Mouse (Mus musculus) ZHBTc4 (cell line): ENCODE results near the gene Hyou1.
"Not testable (repeated sequence)": the region's sequence is repeated elsewhere in the genome, so short reads cannot be mapped to it uniquely, and the experiment has no call there.

Experiments
- DNase-seq: peaks from one replicate; pipeline ENCODE4 v3.0.0-alpha.2; 2011; ENCODE audit warnings: low read depth, low spot score

Gene Hyou1

DNA sequence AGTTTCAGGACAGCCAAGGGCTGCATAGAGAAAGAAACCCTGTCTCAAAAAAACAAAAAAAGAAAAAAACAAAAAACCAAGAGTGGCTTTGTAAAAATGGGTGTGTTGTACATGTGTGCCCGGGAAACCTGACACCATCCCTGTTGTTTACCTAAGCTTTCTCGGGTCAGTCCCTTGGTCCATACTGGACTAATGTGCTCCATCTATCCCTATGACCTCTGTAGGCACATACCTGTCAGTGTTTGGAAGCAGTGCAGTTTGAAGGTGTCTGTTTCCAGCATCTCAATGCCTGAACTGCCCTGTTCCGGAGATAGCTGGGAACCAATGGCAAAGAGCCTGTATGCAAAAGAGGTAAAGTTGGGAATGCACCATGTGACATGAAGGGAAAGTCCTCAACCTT, 25.7 kb downstream of the Hyou1 start:
- DNase-seq, result no peak

- DNase-seq, result peak; percentile 96
These were observed 27.8 kb downstream of the Hyou1 start, which contains the start of the genes Rps25 and Trappc4 for GRCm38 (mm10) chr9:44406906-44407751. Gene Rps25 (plus strand): TSS chr9:44407139. Gene Trappc4 (minus strand): TSS chr9:44407600.

DNA sequence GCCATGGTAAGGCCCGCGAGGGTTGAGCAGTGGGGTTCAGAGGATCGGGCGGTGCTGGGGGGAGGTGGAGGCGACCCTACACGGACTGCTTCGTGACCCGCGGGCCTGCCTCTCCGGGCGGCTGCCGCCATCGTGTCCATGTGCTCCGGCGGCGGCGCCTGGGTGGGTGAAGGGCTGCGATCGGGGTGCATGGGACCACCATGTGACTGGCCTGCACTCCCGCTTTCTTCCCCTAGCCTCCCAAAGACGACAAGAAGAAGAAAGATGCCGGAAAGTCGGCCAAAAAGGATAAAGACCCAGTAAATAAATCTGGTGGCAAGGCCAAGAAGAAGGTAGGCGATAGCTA, 28.4 kb downstream of the Hyou1 start:
- DNase-seq, result no peak

DNA sequence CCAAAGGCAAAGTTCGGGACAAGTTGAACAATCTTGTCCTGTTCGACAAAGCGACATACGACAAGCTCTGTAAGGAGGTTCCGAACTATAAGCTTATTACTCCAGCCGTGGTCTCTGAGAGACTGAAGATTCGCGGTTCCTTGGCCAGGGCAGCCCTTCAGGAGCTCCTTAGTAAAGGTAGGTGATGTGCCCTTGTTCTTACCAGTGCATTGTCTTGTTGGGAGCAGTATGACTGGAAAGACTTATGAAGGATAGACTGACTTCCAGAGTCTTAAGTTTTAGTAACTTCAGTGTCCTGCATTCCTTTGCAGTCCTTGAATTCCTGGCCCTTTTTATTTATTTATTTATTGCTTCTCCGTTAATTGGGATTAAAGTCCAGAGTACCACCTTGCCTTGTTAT, 29.4 kb downstream of the Hyou1 start:
- DNase-seq, result not testable (repeated sequence)

DNA sequence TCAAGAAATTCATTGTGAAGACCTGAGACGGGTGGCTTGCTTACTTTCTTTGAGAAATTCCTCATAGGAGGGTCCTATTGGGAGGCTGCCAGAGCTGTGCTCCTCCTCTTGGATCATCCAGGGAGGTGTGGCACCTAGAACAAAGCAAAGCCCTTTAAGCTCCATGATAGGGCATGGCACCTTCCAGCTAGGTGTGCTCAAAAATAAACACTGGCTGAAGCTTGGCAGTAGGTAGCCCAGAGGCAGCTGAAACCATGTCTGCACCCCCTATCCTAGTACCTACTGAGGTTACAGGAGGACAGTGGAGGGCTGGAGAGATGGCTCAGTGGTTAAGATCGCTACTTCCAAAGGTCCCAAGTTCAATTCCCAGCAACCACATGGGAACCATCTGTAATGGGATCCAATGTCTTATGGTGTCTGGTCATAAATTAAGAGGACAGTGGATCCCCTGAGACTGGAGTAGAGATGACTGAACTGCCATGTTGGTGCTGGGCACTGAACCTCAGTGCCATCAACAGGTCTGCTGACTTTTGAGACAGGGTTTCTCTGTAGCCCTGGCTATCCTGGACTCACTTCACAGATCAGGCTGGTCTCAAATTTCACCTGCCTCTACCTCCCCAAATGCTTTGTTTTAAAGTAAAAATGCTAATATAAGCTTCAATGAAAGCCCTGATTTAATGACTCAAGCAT, 31.5 kb downstream of the Hyou1 start:
- DNase-seq, result peak; percentile 75

- no peak for DNase-seq
These were observed 32.4 kb downstream of the Hyou1 start for GRCm38 (mm10) chr9:44411601-44412130.

- DNase-seq, result no peak
These were observed 33.0 kb downstream of the Hyou1 start for GRCm38 (mm10) chr9:44412306-44412705.

- no peak for DNase-seq
These were observed 33.5 kb downstream of the Hyou1 start for GRCm38 (mm10) chr9:44412781-44413180.

GRCm38 (mm10) chr9:44417156-44417891, 38.0 kb downstream of the Hyou1 start:
- DNase-seq, result no peak

DNA sequence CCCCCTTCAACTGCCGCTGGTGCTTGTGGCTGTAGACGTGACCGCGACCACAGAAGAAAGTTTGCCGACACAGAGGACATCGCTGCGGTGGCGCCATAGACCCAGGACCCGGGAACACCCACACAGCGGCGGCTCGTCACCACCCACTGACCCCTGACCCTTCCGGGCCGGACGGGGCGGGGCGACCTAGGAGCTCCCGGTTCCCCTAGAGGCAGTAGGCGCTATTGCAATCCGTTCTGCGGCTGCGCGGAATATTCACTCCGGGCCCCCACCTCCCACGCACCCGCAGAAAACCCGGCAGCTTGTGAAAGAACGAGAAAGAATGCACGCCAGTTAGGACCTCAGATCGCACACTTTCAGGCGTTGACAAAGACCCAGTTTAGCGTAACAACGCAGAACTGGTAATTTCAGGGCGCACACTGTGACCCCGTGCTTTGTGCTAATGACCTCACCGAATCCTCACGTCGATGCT, 38.6 kb downstream of the Hyou1 start:
- peak; percentile 93 for DNase-seq

GRCm38 (mm10) chr9:44418519-44419385, 39.5 kb downstream of the Hyou1 start, which contains the start of gene Ccdc84:
Gene Ccdc84 (minus strand): TSS chr9:44418569.
- DNase-seq, result peak; percentile 95

GRCm38 (mm10) chr9:44419730-44420129, 40.4 kb downstream of the Hyou1 start:
- not testable (repeated sequence) for DNase-seq

- peak; percentile 82 for DNase-seq
These were observed 41.1 kb downstream of the Hyou1 start for GRCm38 (mm10) chr9:44420280-44420898.

GRCm38 (mm10) chr9:44423576-44423975, 44.3 kb downstream of the Hyou1 start:
- DNase-seq, result peak; percentile 58

- peak; percentile 48 for DNase-seq
These were observed 53.4 kb downstream of the Hyou1 start for GRCm38 (mm10) chr9:44432577-44433185.

DNA sequence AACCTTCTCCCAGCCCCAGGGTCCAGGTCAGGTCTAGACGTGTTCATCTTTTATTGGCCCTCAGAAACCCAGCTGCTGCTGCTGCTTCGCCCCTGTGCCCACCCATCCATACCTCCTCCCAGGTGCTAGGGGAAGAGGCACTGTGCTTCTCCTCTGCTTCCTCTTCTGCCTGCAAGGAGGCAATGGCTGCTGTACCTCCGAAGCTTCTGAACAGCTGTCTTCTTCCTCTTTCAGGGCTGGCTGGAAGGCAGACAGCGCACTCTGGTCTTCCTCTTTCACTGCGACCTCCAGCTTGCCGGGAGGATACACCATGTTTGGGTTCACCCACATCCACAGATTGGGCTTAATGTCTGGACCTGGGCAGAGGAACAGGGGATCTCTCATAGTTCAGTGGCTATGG, 56.5 kb downstream of the Hyou1 start:
- no peak for DNase-seq

DNA sequence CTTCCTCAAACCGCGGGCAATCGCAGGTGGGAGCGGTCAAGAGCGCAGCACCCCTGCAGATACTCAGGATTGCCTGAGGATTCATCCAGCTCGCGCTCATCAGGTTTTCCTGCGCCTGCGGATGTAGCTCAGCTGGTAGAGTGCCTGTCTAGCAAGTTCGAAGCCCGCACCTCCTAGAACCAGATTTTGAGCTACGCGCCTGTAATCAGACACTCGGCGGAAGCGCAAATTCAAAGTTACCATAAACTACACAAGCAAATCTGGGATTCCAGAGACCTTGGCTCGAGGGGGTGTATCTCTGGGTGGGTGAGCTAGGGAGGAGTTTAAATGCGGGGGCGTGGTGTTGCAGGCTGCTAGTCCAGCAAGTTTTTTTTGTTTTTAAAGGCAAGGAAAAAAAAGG, 61.7 kb downstream of the Hyou1 start, which contains the start of gene Foxr1:
Foxr1 (minus strand) TSS at position 176 of the 400 bp plus-strand sequence.
- DNase-seq, result peak; percentile 84
